Mouse (Mus musculus) liver, embryonic 15.5 days (tissue): ENCODE data around the gene Prrx1. TPM values are rescaled to one million over a fixed set of nuclear protein-coding genes. Genes with fewer than 3 reads are reported as not detected.

ENCODE experiments used
- ATAC-seq: fragments of 200-750 bp; cut with Nextera tagmentation; 2 replicates; pipeline ENCODE4 v1.8.0; 2017; ENCODE audit warnings: moderate number of reproducible peaks, mild to moderate bottlenecking, moderate library complexity; ENCODE audit not compliant: insufficient read depth
- H3K27ac ChIP-seq: fragments of 300-500 bp; sonication (generic); replicated peaks from 2 replicates; pipeline ENCODE4 v1.5.1; 2015; ENCODE audit warnings: mild to moderate bottlenecking, inconsistent platforms
- H3K27me3 ChIP-seq: fragments of 300-500 bp; sonication (generic); 2 replicates; pipeline ENCODE4 v1.6.1; 2015; ENCODE audit warnings: mild to moderate bottlenecking, inconsistent platforms
- H3K36me3 ChIP-seq: fragments of 300-500 bp; sonication (generic); replicated peaks from 2 replicates; pipeline ENCODE4 v1.6.1; 2015; ENCODE audit warnings: moderate library complexity, mild to moderate bottlenecking, inconsistent platforms
- H3K4me1 ChIP-seq: fragments of 300-500 bp; sonication (generic); replicated peaks from 2 replicates; pipeline ENCODE4 v1.6.1; 2015; ENCODE audit warnings: inconsistent platforms
- H3K4me2 ChIP-seq: fragments of 300-500 bp; sonication (generic); 2 replicates; pipeline ENCODE4 v1.6.1; 2015; ENCODE audit warnings: moderate library complexity, mild to moderate bottlenecking, inconsistent platforms
- H3K4me3 ChIP-seq: fragments of 300-500 bp; sonication (generic); replicated peaks from 2 replicates; pipeline ENCODE4 v1.5.1; 2015; ENCODE audit warnings: mild to moderate bottlenecking, inconsistent platforms
- H3K9ac ChIP-seq: fragments of 300-500 bp; sonication (generic); 2 replicates; pipeline ENCODE4 v1.6.1; 2015; ENCODE audit warnings: moderate library complexity, mild to moderate bottlenecking, inconsistent platforms
- H3K9me3 ChIP-seq: fragments of 300-500 bp; sonication (generic); replicated peaks from 2 replicates; pipeline ENCODE4 v1.6.1; 2016; ENCODE audit warnings: inconsistent platforms
- WGBS: fragments of 180-500 bp; shearing (Covaris S2); methylation state at CpG from one replicate; pipeline ENCODE4 v1.1.7; 2015; ENCODE audit warnings: mixed read lengths; ENCODE audit not compliant: insufficient replicate concordance; 5-methylcytosine and 5-hydroxymethylcytosine counted together
- polyA plus RNA-seq: library from polyadenylated mRNA; unstranded; fragments of >200 nt; fragmentation: Nextera tagmentation; extraction: Ambion mirVana; gene quantifications from 2 replicates; pipeline ENCODE4 v1.2.1, GENCODE M21; 2015

Gene Prrx1
- polyA plus RNA-seq, 1 experiment from 2014 or later: 0.33 TPM

- Histone ChIP-seq H3K4me2 (no peak overlapping the region), H3K4me1 (no peaks in the 10 kb centered on the region), H3K4me3 (no peak overlapping the region), H3K9ac (no peak overlapping the region), H3K27me3 (no peaks in the 10 kb centered on the region), H3K9me3 (no peaks in the 10 kb centered on the region), H3K27ac (no peak overlapping the region), H3K36me3 (no peaks in the 10 kb centered on the region)
- WGBS: 54% methylated on average over 1 of the region's 1 CpGs
- ATAC-seq: no peak
Measured at GRCm38 (mm10) chr1:163285539-163285938, 28.0 kb downstream of the Prrx1 start.

- whole genome bisulfite sequencing: 31% methylated on average over 3 of the region's 3 CpGs
- no peak overlapping the region for H3K27ac ChIP-seq
- ATAC-seq: no peak
- no peak overlapping the region for H3K9ac ChIP-seq
- H3K4me1 ChIP-seq: no peaks in the 10 kb centered on the region
- H3K4me2 ChIP-seq: no peak overlapping the region
- H3K36me3 ChIP-seq: no peaks in the 10 kb centered on the region
- no peaks in the 10 kb centered on the region for H3K9me3 ChIP-seq
- no peak overlapping the region for H3K4me3 ChIP-seq
- no peaks in the 10 kb centered on the region for H3K27me3 ChIP-seq
Measured at GRCm38 (mm10) chr1:163285136-163285535, 28.4 kb downstream of the Prrx1 start.

GRCm38 (mm10) chr1:163283980-163284635, 29.4 kb downstream of the Prrx1 start:
- Histone ChIP-seq H3K4me2 (no peak overlapping the region), H3K4me3 (no peak overlapping the region), H3K9ac (no peak overlapping the region), H3K36me3 (no peaks in the 10 kb centered on the region), H3K27me3 (no peaks in the 10 kb centered on the region), H3K9me3 (no peaks in the 10 kb centered on the region), H3K4me1 (no peaks in the 10 kb centered on the region), H3K27ac (no peak overlapping the region)
- WGBS: 66% methylated on average over 9 of the region's 9 CpGs
- ATAC-seq: no peak

- ATAC-seq: peak; percentile 22; the same call in 1 of the 2 replicates
- H3K9me3 ChIP-seq: no peaks in the 10 kb centered on the region
- H3K4me3 ChIP-seq: no peak overlapping the region
- H3K27ac ChIP-seq: no peak overlapping the region
- H3K4me1 ChIP-seq: no peaks in the 10 kb centered on the region
- no peak overlapping the region for H3K4me2 ChIP-seq
- WGBS: 42% methylated on average over 7 of the region's 7 CpGs
- H3K27me3 ChIP-seq: no peaks in the 10 kb centered on the region
- H3K36me3 ChIP-seq: no peaks in the 10 kb centered on the region
- H3K9ac ChIP-seq: no peak overlapping the region
Measured at GRCm38 (mm10) chr1:163281450-163282198, 31.9 kb downstream of the Prrx1 start.

DNA sequence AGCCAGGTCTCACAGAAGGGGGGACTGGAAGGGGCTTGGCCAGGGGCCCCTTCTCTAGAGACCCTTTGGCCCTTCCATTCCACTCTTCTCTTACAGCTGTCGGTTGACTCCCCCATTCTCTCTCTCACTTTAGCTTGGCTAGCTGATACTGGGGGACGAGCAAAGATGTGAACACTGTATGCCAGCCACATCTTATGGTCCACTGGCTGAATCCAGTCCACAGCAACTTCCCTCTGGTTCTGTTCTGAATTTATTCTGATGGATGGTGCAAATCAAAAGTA, 32.7 kb downstream of the Prrx1 start:
- no peaks in the 10 kb centered on the region for H3K9me3 ChIP-seq
- no peak overlapping the region for H3K4me2 ChIP-seq
- no peak overlapping the region for H3K27ac ChIP-seq
- no peaks in the 10 kb centered on the region for H3K36me3 ChIP-seq
- H3K4me3 ChIP-seq: no peak overlapping the region
- no peaks in the 10 kb centered on the region for H3K4me1 ChIP-seq
- H3K27me3 ChIP-seq: no peaks in the 10 kb centered on the region
- ATAC-seq: no peak
- H3K9ac ChIP-seq: no peak overlapping the region
- 49% methylated on average over 2 of the region's 2 CpGs for WGBS

DNA sequence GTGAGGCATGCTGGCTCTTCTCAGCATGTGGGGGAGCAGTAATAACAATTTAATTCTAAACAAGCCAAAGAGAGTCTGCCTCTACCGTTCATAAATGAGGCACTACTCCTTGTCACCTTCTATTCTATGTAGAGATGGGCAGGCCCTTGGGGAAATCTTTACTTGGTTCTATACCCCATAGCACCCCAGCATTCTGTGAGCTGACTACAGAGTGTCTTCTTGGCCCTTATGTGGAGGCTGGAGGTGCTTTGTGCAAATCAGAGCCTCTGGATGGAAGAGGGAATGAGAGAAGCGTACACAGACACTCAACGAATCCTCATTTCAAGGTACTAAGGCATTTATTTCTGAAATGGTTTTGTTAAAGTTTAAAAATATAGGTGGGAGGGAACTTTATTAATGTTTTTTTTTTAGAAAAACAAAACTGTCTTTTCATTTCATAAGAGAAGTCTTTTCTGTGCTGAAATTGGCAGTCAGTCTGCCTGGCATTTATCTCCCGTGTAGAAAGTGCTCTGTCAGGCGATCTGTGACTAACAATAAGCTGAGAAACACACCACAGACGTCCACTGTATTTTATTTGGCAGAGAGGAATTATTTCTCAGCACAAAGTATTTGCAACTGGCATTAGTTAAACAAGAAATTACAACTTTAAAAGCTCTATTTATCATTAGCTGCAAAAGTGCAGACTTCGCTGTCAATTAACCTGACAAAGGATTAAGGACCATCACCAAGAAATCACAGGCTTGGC, 33.2 kb downstream of the Prrx1 start:
- Histone ChIP-seq H3K36me3 (no peaks in the 10 kb centered on the region), H3K27me3 (no peaks in the 10 kb centered on the region), H3K9ac (no peak overlapping the region), H3K4me2 (no peak overlapping the region), H3K9me3 (no peaks in the 10 kb centered on the region), H3K4me3 (no peak overlapping the region), H3K27ac (no peak overlapping the region), H3K4me1 (no peaks in the 10 kb centered on the region)
- ATAC-seq: no peak
- 53% methylated on average over 7 of the region's 7 CpGs for WGBS

DNA sequence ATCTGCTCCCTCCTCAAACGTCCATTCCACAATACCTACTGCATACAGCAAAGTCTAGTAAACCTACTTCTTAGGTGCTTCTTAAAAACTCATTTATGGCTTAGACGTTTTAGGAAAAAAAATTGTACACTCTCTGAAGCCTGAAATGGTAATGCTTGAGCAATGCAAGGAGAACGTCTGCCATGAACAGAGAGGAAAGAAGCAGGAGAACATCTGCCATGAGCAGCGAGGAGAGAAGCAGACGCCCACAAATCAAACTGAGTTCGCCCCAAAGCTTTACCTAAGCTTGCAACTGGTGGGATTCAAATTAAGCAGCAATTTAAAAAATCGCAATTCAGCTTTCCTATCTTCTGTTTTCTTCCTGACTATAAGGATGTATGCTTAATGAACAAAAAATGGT, 36.4 kb downstream of the Prrx1 start:
- ATAC-seq: no peak
- Histone ChIP-seq H3K36me3 (no peaks in the 10 kb centered on the region), H3K4me1 (no peaks in the 10 kb centered on the region), H3K9me3 (no peaks in the 10 kb centered on the region), H3K27me3 (no peaks in the 10 kb centered on the region), H3K9ac (no peak overlapping the region), H3K27ac (no peak overlapping the region), H3K4me3 (no peak overlapping the region), H3K4me2 (no peak overlapping the region)
- 58% methylated on average over 7 of the region's 7 CpGs for WGBS

- H3K9ac ChIP-seq: no peak overlapping the region
- no peak overlapping the region for H3K4me3 ChIP-seq
- no peak overlapping the region for H3K27ac ChIP-seq
- ATAC-seq: no peak
- no peaks in the 10 kb centered on the region for H3K36me3 ChIP-seq
- 59% methylated on average over 3 of the region's 3 CpGs for WGBS
- no peaks in the 10 kb centered on the region for H3K4me1 ChIP-seq
- no peaks in the 10 kb centered on the region for H3K9me3 ChIP-seq
- no peaks in the 10 kb centered on the region for H3K27me3 ChIP-seq
- no peak overlapping the region for H3K4me2 ChIP-seq
Measured at GRCm38 (mm10) chr1:163274919-163275318, 38.6 kb downstream of the Prrx1 start.

GRCm38 (mm10) chr1:163273132-163273531, 40.4 kb downstream of the Prrx1 start:
- Histone ChIP-seq H3K4me2 (no peak overlapping the region), H3K4me3 (no peak overlapping the region), H3K4me1 (no peaks in the 10 kb centered on the region), H3K9ac (no peak overlapping the region), H3K27me3 (no peaks in the 10 kb centered on the region), H3K9me3 (no peaks in the 10 kb centered on the region), H3K36me3 (no peaks in the 10 kb centered on the region), H3K27ac (no peak overlapping the region)
- no peak for ATAC-seq
- 56% methylated on average over 3 of the region's 3 CpGs for WGBS

DNA sequence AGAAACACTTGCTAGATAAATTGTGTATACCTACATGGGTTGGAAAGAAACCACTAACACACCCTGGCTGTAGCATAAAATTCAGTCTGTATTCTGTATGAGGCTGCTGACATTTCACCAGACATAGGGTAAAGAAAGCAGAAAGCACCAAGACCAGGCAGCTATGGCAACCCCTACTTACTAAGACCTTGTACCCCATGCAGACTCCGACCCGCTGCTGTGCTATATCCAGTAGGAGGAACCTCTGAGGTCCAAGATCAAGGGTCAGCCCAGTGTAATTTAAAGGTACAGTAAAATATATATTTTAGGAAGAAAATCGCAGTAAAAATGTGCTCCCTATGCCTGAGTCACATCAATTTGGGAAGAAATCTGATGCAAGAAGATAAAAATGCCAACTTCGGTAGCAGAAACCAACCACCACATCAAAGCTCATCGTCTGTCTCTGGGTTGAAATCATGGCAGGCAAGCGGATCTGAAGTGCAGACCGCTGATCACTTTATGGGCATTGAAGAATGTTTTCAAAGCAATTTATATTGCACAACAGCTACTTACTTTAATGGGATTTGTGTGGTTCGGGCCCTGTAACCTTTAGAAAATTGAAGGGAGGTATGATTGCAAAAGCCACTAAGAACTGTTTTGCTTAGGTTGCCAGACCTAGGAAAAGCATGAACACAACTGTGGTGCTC, 46.5 kb downstream of the Prrx1 start:
- H3K4me1 ChIP-seq: no peaks in the 10 kb centered on the region
- no peak overlapping the region for H3K4me3 ChIP-seq
- no peaks in the 10 kb centered on the region for H3K9me3 ChIP-seq
- 72% methylated on average over 8 of the region's 8 CpGs for WGBS
- no peak overlapping the region for H3K27ac ChIP-seq
- H3K9ac ChIP-seq: no peak overlapping the region
- H3K4me2 ChIP-seq: no peak overlapping the region
- no peaks in the 10 kb centered on the region for H3K27me3 ChIP-seq
- no peak for ATAC-seq
- no peaks in the 10 kb centered on the region for H3K36me3 ChIP-seq

DNA sequence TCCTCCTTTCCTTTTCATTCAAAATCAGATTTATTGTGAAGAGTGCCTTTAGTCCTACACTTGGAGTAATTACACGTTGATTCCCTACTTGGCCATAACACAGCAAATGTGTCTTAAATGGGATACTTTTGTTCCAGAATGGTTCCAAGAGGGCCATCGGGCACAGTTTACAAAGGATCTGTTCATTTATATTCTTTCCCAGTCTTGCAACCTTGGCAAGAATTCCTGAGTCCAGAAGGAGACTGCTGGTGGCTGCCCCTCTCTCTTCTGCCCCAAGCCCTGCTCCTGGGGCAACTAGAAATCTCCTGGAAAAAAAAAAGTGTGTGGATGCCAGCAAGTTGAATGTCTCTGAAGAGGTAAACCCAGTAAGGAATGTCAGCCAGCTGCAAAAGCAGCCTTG, 56.2 kb downstream of the Prrx1 start:
- WGBS: 58% methylated on average over 2 of the region's 2 CpGs
- Histone ChIP-seq H3K9me3 (no peaks in the 10 kb centered on the region), H3K4me3 (no peak overlapping the region), H3K36me3 (no peaks in the 10 kb centered on the region), H3K27me3 (no peaks in the 10 kb centered on the region), H3K9ac (no peak overlapping the region), H3K4me2 (no peak overlapping the region), H3K27ac (no peak overlapping the region), H3K4me1 (no peaks in the 10 kb centered on the region)
- no peak for ATAC-seq
